Mouse (Mus musculus) right cerebral cortex, postnatal 36 days (tissue): Measurements from ENCODE around the gene Cyp26a1.

Experiments
- DNase-seq, 2 experiments: peaks; one replicate each; pipeline ENCODE4 v3.0.0; 2022; ENCODE audit warnings: low spot score in 2 of 2, mixed read lengths in 1 of 2

The Cyp26a1 gene

GRCm38 (mm10) chr19:37697651-37698272 is at the start of gene Cyp26a1:
Cyp26a1 (plus strand) TSS chr19:37697798.
- DNase-seq, result no peak

- no peak for DNase-seq
These were observed 49.6 kb upstream of the Cyp26a1 start for GRCm38 (mm10) chr19:37647994-37648393.

GRCm38 (mm10) chr19:37650526-37650925 is 47.1 kb upstream of the Cyp26a1 start:
- no peak for DNase-seq

GRCm38 (mm10) chr19:37654012-37654411 is 43.6 kb upstream of the Cyp26a1 start:
- no peak for DNase-seq

- DNase-seq, result no peak
These were observed 41.2 kb upstream of the Cyp26a1 start for GRCm38 (mm10) chr19:37656441-37656840.

- no peak for DNase-seq
These were observed 32.3 kb upstream of the Cyp26a1 start for GRCm38 (mm10) chr19:37665256-37665655.

- DNase-seq, result no peak
These were observed 29.6 kb upstream of the Cyp26a1 start for GRCm38 (mm10) chr19:37667855-37668594.

GRCm38 (mm10) chr19:37668657-37669056 is 28.9 kb upstream of the Cyp26a1 start:
- no peak for DNase-seq

GRCm38 (mm10) chr19:37669486-37669885 is 28.1 kb upstream of the Cyp26a1 start:
- no peak for DNase-seq

- no peak for DNase-seq
These were observed 24.2 kb upstream of the Cyp26a1 start for GRCm38 (mm10) chr19:37673393-37673792.

GRCm38 (mm10) chr19:37685281-37685680 is 12.3 kb upstream of the Cyp26a1 start, which contains the start of gene Cyp26c1:
Cyp26c1 (plus strand) TSS chr19:37685581.
- no peak for DNase-seq

- DNase-seq, result no peak
These were observed 11.3 kb upstream of the Cyp26a1 start for GRCm38 (mm10) chr19:37686347-37686746.

- DNase-seq, result no peak
These were observed 10.4 kb upstream of the Cyp26a1 start for GRCm38 (mm10) chr19:37686941-37687850.

GRCm38 (mm10) chr19:37689478-37689877 is 8.1 kb upstream of the Cyp26a1 start:
- DNase-seq, result no peak

GRCm38 (mm10) chr19:37690716-37691115 is 6.9 kb upstream of the Cyp26a1 start:
- no peak for DNase-seq

GRCm38 (mm10) chr19:37692879-37693278 is 4.7 kb upstream of the Cyp26a1 start:
- DNase-seq, result no peak

GRCm38 (mm10) chr19:37695146-37695545 is 2.5 kb upstream of the Cyp26a1 start:
- no peak for DNase-seq

GRCm38 (mm10) chr19:37695762-37696602 is 1.6 kb upstream of the Cyp26a1 start:
- no peak for DNase-seq

GRCm38 (mm10) chr19:37696603-37697334 is 829 bp upstream of the Cyp26a1 start:
- no peak for DNase-seq

GRCm38 (mm10) chr19:37697335-37697636 is 312 bp upstream of the Cyp26a1 start:
- no peak for DNase-seq
